Mouse (Mus musculus) C2C12 (cell line): ENCODE measurements around the gene Bsn.

Experiments used
- CTCF ChIP-seq: IDR thresholded peaks from one replicate; pipeline ENCODE4 v1.5.1; 2011; ENCODE audit not compliant: control insufficient read depth, insufficient read depth, insufficient read length
- MYOD1 ChIP-seq: IDR thresholded peaks from one replicate; pipeline ENCODE4 v1.6.1; 2011; ENCODE audit warnings: low read depth; ENCODE audit not compliant: control insufficient read depth, insufficient read length
- MYOG ChIP-seq: IDR thresholded peaks from one replicate; pipeline ENCODE4 v1.6.1; 2011; ENCODE audit not compliant: control insufficient read depth, insufficient read length; ENCODE audit errors: extremely low read depth
- USF1 ChIP-seq: IDR thresholded peaks from one replicate; pipeline ENCODE4 v1.6.1; 2011; ENCODE audit warnings: low read depth, mild to moderate bottlenecking, control low read depth, moderate library complexity

- no peak for TF ChIP-seq CTCF
- no peak for TF ChIP-seq MYOG
- TF ChIP-seq USF1: peak; percentile 94
- no peak for TF ChIP-seq MYOD1
Observed at GRCm38 (mm10) chr9:108220380-108220774, 30.2 kb upstream of the Bsn start.
